Mouse (Mus musculus): ENCODE results near the gene Nudt15. TPM values are rescaled to one million over a fixed set of nuclear protein-coding genes. Genes with fewer than 3 reads are reported as not detected.

Gene Nudt15
- polyA plus RNA-seq, 1 experiment from 2014 or later: 4.6 TPM

- H3K27ac ChIP-seq (replicated peaks in 1 of 2; ENCODE audit: control insufficient read depth in 1 of 2, insufficient read depth in 1 of 2, low read depth in 2 of 2, low read length in 2 of 2): no peak overlapping the region
- no peak for ATAC-seq (ENCODE audit: insufficient number of reproducible peaks, insufficient read depth, low FRiP score, low read depth)
- H3K36me3 ChIP-seq (ENCODE audit: control insufficient read depth, insufficient read depth, low read length): no peaks in the 10 kb centered on the region
- H3K4me1 ChIP-seq (ENCODE audit: control insufficient read depth in 2 of 2, insufficient read depth in 2 of 2, low read length in 2 of 2): peaks cover 9 to 13% of the 10 kb centered on the region in 2 experiments
- H3K4me2 ChIP-seq (ENCODE audit: low read length): no peak overlapping the region
- H3K9me3 ChIP-seq (ENCODE audit: control insufficient read depth, low read length): no peaks in the 10 kb centered on the region
- no peaks in the 10 kb centered on the region for H3K27me3 ChIP-seq (ENCODE audit: control insufficient read depth, insufficient read depth, low read length)
- 82% methylated on average over 3 of the region's 3 CpGs for WGBS
- H3K4me3 ChIP-seq (ENCODE audit: control insufficient read depth in 1 of 2, insufficient read depth in 1 of 2, low read depth in 1 of 2, low read length in 2 of 2): no peak overlapping the region
- H3K9ac ChIP-seq (ENCODE audit: low read length): no peak overlapping the region
Measured at GRCm38 (mm10) chr14:73478321-73478720, 69.7 kb downstream of the Nudt15 start.

- H3K4me3 ChIP-seq (ENCODE audit: control insufficient read depth in 1 of 2, insufficient read depth in 1 of 2, low read depth in 1 of 2, low read length in 2 of 2): no peak overlapping the region
- H3K27me3 ChIP-seq (ENCODE audit: control insufficient read depth, insufficient read depth, low read length): no peaks in the 10 kb centered on the region
- no peak overlapping the region for H3K4me2 ChIP-seq (ENCODE audit: low read length)
- peaks cover 9 to 13% of the 10 kb centered on the region in 2 experiments for H3K4me1 ChIP-seq (ENCODE audit: control insufficient read depth in 2 of 2, insufficient read depth in 2 of 2, low read length in 2 of 2)
- WGBS: 93% methylated on average over 10 of the region's 10 CpGs
- H3K36me3 ChIP-seq (ENCODE audit: control insufficient read depth, insufficient read depth, low read length): no peaks in the 10 kb centered on the region
- H3K9me3 ChIP-seq (ENCODE audit: control insufficient read depth, low read length): no peaks in the 10 kb centered on the region
- no peak overlapping the region for H3K27ac ChIP-seq (replicated peaks in 1 of 2; ENCODE audit: control insufficient read depth in 1 of 2, insufficient read depth in 1 of 2, low read depth in 2 of 2, low read length in 2 of 2)
- no peak overlapping the region for H3K9ac ChIP-seq (ENCODE audit: low read length)
- ATAC-seq (ENCODE audit: insufficient number of reproducible peaks, insufficient read depth, low FRiP score, low read depth): no peak
Measured at GRCm38 (mm10) chr14:73477077-73477476, 71.0 kb downstream of the Nudt15 start.

- H3K36me3 ChIP-seq (ENCODE audit: control insufficient read depth, insufficient read depth, low read length): no peaks in the 10 kb centered on the region
- H3K4me1 ChIP-seq (ENCODE audit: control insufficient read depth in 2 of 2, insufficient read depth in 2 of 2, low read length in 2 of 2): peaks cover 9 to 10% of the 10 kb centered on the region in 2 experiments
- H3K4me3 ChIP-seq (ENCODE audit: control insufficient read depth in 1 of 2, insufficient read depth in 1 of 2, low read depth in 1 of 2, low read length in 2 of 2): no peak overlapping the region
- no peak overlapping the region for H3K4me2 ChIP-seq (ENCODE audit: low read length)
- no peaks in the 10 kb centered on the region for H3K9me3 ChIP-seq (ENCODE audit: control insufficient read depth, low read length)
- ATAC-seq (ENCODE audit: insufficient number of reproducible peaks, insufficient read depth, low FRiP score, low read depth): no peak
- no peak overlapping the region for H3K27ac ChIP-seq (replicated peaks in 1 of 2; ENCODE audit: control insufficient read depth in 1 of 2, insufficient read depth in 1 of 2, low read depth in 2 of 2, low read length in 2 of 2)
- H3K27me3 ChIP-seq (ENCODE audit: control insufficient read depth, insufficient read depth, low read length): no peaks in the 10 kb centered on the region
- no peak overlapping the region for H3K9ac ChIP-seq (ENCODE audit: low read length)
- WGBS: 81% methylated on average over 8 of the region's 8 CpGs
Measured at GRCm38 (mm10) chr14:73476361-73476934, 71.6 kb downstream of the Nudt15 start.

- Histone ChIP-seq H3K4me2 (ENCODE audit: low read length) (no peak overlapping the region), H3K27me3 (ENCODE audit: control insufficient read depth, insufficient read depth, low read length) (no peaks in the 10 kb centered on the region), H3K4me1 (ENCODE audit: control insufficient read depth in 2 of 2, insufficient read depth in 2 of 2, low read length in 2 of 2) (peaks cover 9 to 10% of the 10 kb centered on the region in 2 experiments), H3K9me3 (ENCODE audit: control insufficient read depth, low read length) (no peaks in the 10 kb centered on the region), H3K4me3 (ENCODE audit: control insufficient read depth in 1 of 2, insufficient read depth in 1 of 2, low read depth in 1 of 2, low read length in 2 of 2) (no peak overlapping the region), H3K9ac (ENCODE audit: low read length) (no peak overlapping the region), H3K27ac (replicated peaks in 1 of 2; ENCODE audit: control insufficient read depth in 1 of 2, insufficient read depth in 1 of 2, low read depth in 2 of 2, low read length in 2 of 2) (no peak overlapping the region; a peak in 1 of 4 replicates), H3K36me3 (ENCODE audit: control insufficient read depth, insufficient read depth, low read length) (no peaks in the 10 kb centered on the region)
- 57% methylated on average over 7 of the region's 7 CpGs for WGBS
- no peak; the same call in 1 of the 2 replicates for ATAC-seq (ENCODE audit: insufficient number of reproducible peaks, insufficient read depth, low FRiP score, low read depth)
Measured at GRCm38 (mm10) chr14:73475506-73475905, 72.5 kb downstream of the Nudt15 start.

- no peaks in the 10 kb centered on the region for H3K9me3 ChIP-seq (ENCODE audit: control insufficient read depth, low read length)
- peak overlapping the region; percentile 34; the same call in 1 of the 2 replicates for H3K4me2 ChIP-seq (ENCODE audit: low read length)
- no peak overlapping the region for H3K9ac ChIP-seq (ENCODE audit: low read length)
- ATAC-seq (ENCODE audit: insufficient number of reproducible peaks, insufficient read depth, low FRiP score, low read depth): no peak
- H3K4me1 ChIP-seq (ENCODE audit: control insufficient read depth in 2 of 2, insufficient read depth in 2 of 2, low read length in 2 of 2): peaks cover 9 to 10% of the 10 kb centered on the region in 2 experiments
- H3K27me3 ChIP-seq (ENCODE audit: control insufficient read depth, insufficient read depth, low read length): no peaks in the 10 kb centered on the region
- peak overlapping the region; percentile 7 to 57; a peak in 1 of 4 replicates for H3K27ac ChIP-seq (replicated peaks in 1 of 2; ENCODE audit: control insufficient read depth in 1 of 2, insufficient read depth in 1 of 2, low read depth in 2 of 2, low read length in 2 of 2)
- WGBS: 11% methylated on average over 7 of the region's 7 CpGs
- no peaks in the 10 kb centered on the region for H3K36me3 ChIP-seq (ENCODE audit: control insufficient read depth, insufficient read depth, low read length)
- no peak overlapping the region for H3K4me3 ChIP-seq (ENCODE audit: control insufficient read depth in 1 of 2, insufficient read depth in 1 of 2, low read depth in 1 of 2, low read length in 2 of 2)
Measured at GRCm38 (mm10) chr14:73474636-73475093, 73.4 kb downstream of the Nudt15 start.

DNA sequence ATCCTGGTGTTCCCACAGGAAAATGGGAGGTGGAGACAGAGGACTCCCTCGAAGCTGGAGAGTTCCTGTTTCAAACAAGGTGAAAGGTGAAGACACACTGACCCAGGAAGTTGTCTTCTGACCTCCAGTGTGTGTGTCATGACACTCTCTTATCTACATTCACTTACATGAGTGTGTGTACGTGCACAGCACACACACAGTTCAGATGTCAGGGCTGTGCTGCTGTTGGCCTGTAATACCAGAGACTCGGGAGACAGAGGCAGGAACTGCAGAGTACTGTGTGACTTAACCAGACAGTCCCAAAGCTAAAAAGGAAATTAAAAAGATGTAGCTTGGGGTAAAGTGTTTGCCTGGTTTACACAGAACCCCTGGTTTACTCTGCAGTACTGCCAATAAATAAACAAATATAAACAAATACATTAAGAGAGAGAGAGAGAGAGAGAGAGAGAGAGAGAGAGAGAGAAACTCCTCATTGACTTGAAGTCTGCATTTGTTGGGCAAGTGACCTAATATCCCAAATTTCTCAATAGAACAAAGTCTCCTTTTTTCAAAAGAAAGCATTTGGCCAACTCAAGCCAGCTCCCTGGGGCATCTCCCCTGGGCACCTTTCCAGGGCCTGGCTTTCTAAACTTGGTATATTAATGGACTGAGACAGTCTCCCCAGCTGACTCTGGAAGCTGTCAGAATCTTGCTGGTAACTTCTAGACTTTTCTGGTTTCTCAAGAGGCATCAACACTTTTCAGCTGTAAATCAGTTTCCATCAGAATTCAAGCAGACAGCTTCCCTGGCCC is 74.2 kb downstream of the Nudt15 start:
- Histone ChIP-seq H3K27ac (replicated peaks in 1 of 2; ENCODE audit: control insufficient read depth in 1 of 2, insufficient read depth in 1 of 2, low read depth in 2 of 2, low read length in 2 of 2) (peak overlapping the region; percentile 34 to 57; a peak in 2 of 4 replicates), H3K9me3 (ENCODE audit: control insufficient read depth, low read length) (no peaks in the 10 kb centered on the region), H3K4me1 (ENCODE audit: control insufficient read depth in 2 of 2, insufficient read depth in 2 of 2, low read length in 2 of 2) (peaks cover 9 to 10% of the 10 kb centered on the region in 2 experiments), H3K4me2 (ENCODE audit: low read length) (no peak overlapping the region), H3K36me3 (ENCODE audit: control insufficient read depth, insufficient read depth, low read length) (no peaks in the 10 kb centered on the region), H3K27me3 (ENCODE audit: control insufficient read depth, insufficient read depth, low read length) (no peaks in the 10 kb centered on the region), H3K9ac (ENCODE audit: low read length) (no peak overlapping the region), H3K4me3 (ENCODE audit: control insufficient read depth in 1 of 2, insufficient read depth in 1 of 2, low read depth in 1 of 2, low read length in 2 of 2) (no peak overlapping the region)
- ATAC-seq (ENCODE audit: insufficient number of reproducible peaks, insufficient read depth, low FRiP score, low read depth): no peak
- WGBS: 34% methylated on average over 3 of the region's 3 CpGs

DNA sequence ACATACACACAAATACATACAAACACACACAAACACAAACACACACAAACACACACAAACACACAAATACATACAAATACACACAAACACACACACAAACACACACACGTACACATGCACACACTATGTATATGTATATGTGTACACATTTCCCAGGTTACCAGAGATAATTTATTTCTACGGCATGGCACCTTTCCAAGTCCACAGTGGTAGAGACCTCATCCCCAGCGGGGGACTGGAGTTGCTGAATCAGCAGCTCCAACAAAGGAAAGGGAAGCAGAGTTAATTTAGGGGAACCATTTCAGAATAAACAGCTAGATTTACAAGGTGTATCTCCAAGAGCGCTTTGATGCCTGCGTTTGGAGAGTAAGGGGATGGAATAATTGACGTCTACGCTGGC is 75.8 kb downstream of the Nudt15 start:
- no peak overlapping the region for H3K4me3 ChIP-seq (ENCODE audit: control insufficient read depth in 1 of 2, insufficient read depth in 1 of 2, low read depth in 1 of 2, low read length in 2 of 2)
- no peak overlapping the region for H3K9ac ChIP-seq (ENCODE audit: low read length)
- H3K27me3 ChIP-seq (ENCODE audit: control insufficient read depth, insufficient read depth, low read length): no peaks in the 10 kb centered on the region
- H3K9me3 ChIP-seq (ENCODE audit: control insufficient read depth, low read length): no peaks in the 10 kb centered on the region
- no peak overlapping the region for H3K4me2 ChIP-seq (ENCODE audit: low read length)
- ATAC-seq (ENCODE audit: insufficient number of reproducible peaks, insufficient read depth, low FRiP score, low read depth): no peak
- H3K4me1 ChIP-seq (ENCODE audit: control insufficient read depth in 2 of 2, insufficient read depth in 2 of 2, low read length in 2 of 2): peaks cover 9 to 10% of the 10 kb centered on the region in 2 experiments
- H3K27ac ChIP-seq (replicated peaks in 1 of 2; ENCODE audit: control insufficient read depth in 1 of 2, insufficient read depth in 1 of 2, low read depth in 2 of 2, low read length in 2 of 2): no peak overlapping the region
- no peaks in the 10 kb centered on the region for H3K36me3 ChIP-seq (ENCODE audit: control insufficient read depth, insufficient read depth, low read length)
- 77% methylated on average over 7 of the region's 7 CpGs for WGBS

Data from heart, embryonic 14.5 days (tissue).